Mouse (Mus musculus) ES-E14 (cell line): ENCODE measurements around the gene Scamp4. TPM values are rescaled to one million over a fixed set of nuclear protein-coding genes. Genes with fewer than 3 reads are reported as not detected.

Experiments used
- DNase-seq: peaks from one replicate; pipeline ENCODE4 v3.0.0-alpha.2; 2013; ENCODE audit warnings: low read depth, low spot score
- H3K27ac ChIP-seq: 2 replicates; pipeline ENCODE4 v1.5.1; 2012; ENCODE audit warnings: low read depth, mild to moderate bottlenecking, low read length, moderate library complexity, mixed read lengths; ENCODE audit not compliant: poor library complexity, insufficient read depth, severe bottlenecking
- H3K36me3 ChIP-seq: 2 replicates; pipeline ENCODE4 v1.6.1; 2012; ENCODE audit warnings: mild to moderate bottlenecking, low read length, moderate library complexity, mixed read lengths; ENCODE audit not compliant: control insufficient read depth, poor library complexity, insufficient read depth, severe bottlenecking
- H3K4me1 ChIP-seq, 2 experiments: fragments of 150-350 bp in 1 of 2; sonication (generic) in 1 of 2; 2 replicates each; pipeline ENCODE4 v1.6.1; 2012; ENCODE audit warnings: low read length in 2 of 2, mild to moderate bottlenecking in 1 of 2, mixed read lengths in 1 of 2; ENCODE audit not compliant: control insufficient read depth in 2 of 2, insufficient read depth in 2 of 2, poor library complexity in 1 of 2
- H3K4me3 ChIP-seq, 2 experiments: fragments of 150-350 bp in 1 of 2; sonication (generic) in 1 of 2; 2 replicates each; pipeline ENCODE4 v1.5.1; 2012; ENCODE audit warnings: low read length in 2 of 2, low read depth in 1 of 2, mild to moderate bottlenecking in 1 of 2, mixed read lengths in 1 of 2; ENCODE audit not compliant: insufficient read depth in 1 of 2, poor library complexity in 1 of 2, severe bottlenecking in 1 of 2
- H3K9ac ChIP-seq: 2 replicates; pipeline ENCODE4 v1.6.1; 2012; ENCODE audit warnings: low read depth, mild to moderate bottlenecking, low read length, mixed read lengths; ENCODE audit not compliant: poor library complexity, insufficient read depth, severe bottlenecking
- H3K9me3 ChIP-seq: fragments of 150-350 bp; sonication (generic); 2 replicates; pipeline ENCODE4 v1.6.1; 2012; ENCODE audit warnings: low read depth, mild to moderate bottlenecking, low read length; ENCODE audit not compliant: control insufficient read depth, insufficient read depth
- CHD2 ChIP-seq: IDR thresholded peaks from 2 replicates; pipeline ENCODE4 v1.6.1; 2014; ENCODE audit warnings: mild to moderate bottlenecking, low read depth, low read length, inconsistent platforms
- HCFC1 ChIP-seq: IDR thresholded peaks from 2 replicates; pipeline ENCODE4 v1.6.1; 2012; ENCODE audit warnings: low read length, inconsistent platforms, borderline replicate concordance; ENCODE audit not compliant: insufficient read depth
- MAFK ChIP-seq: IDR thresholded peaks from 2 replicates; pipeline ENCODE4 v1.6.1; 2014; ENCODE audit warnings: mild to moderate bottlenecking, low read depth, low read length, inconsistent platforms; ENCODE audit not compliant: insufficient read depth
- ZC3H11A ChIP-seq: IDR thresholded peaks from 2 replicates; pipeline ENCODE4 v1.6.1; 2012; ENCODE audit warnings: low read depth, mild to moderate bottlenecking, inconsistent platforms, low read length, borderline replicate concordance
- ZNF384 ChIP-seq: IDR thresholded peaks from 2 replicates; pipeline ENCODE4 v1.6.1; 2012; ENCODE audit warnings: low read depth, low read length, inconsistent platforms
- in situ Hi-C, 2 experiments: fragments of 600-800 bp; cut with MboI; formaldehyde crosslinking; loops; one replicate each; pipeline ENCODE4 v1.15.1; 2025; ENCODE audit warnings: low sequenced_read_pairs in 2 of 2, inconsistent platforms in 1 of 2; ENCODE audit not compliant: unreplicated experiment in 2 of 2
- total RNA-seq: library from RNA; depleted of rRNA; stranded (reverse); fragments of 300-350 nt; gene quantifications from 2 replicates; pipeline ENCODE4 v1.2.3, GENCODE M21; 2012

The Scamp4 gene
- total RNA-seq, 1 experiment: 54.8 TPM

DNA sequence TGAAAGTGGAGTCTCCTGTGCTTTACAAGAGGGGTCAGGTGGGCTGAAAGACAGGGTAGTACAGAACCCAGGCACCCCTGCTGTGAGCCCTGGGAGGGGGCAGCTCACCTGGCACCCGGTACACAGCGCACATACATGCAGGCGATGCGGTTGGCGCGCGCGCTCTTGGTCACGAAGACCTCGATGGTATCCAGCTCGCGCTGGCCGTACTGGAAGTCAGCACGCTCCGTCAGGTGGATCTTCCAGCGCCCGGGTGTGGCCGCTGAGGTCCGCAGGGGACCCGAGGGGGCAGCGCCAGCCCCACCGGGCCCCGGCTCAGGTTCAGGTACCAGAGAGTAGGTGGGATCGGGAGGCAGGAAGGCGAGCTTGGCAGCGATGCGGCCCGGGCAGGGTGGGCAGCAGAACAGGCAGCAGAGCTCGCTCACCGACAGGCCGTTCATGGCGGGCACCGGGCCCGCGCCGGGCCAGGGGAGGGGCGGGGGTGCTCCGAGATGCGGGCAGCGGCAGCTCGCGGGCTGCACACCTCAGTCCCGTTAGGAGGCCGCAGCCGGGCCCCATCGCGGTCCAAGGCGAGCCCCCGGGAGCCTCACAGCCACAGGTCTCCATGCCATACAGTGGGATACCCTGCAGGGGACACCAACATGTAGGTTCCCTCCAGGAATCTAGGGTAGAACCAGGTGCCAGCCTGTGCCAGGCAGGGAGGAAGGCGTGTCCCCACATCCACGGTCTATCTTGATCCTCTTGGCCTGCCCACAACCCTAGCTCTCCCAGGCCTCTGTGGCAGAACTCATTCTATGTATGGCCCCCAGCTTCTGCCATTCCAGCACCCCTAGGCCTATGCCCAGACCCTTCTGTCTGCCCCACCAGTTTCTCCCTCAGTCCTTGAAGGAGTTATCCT lies 16.0 kb upstream of the Scamp4 start:
- no peak for TF ChIP-seq CHD2
- no peak for TF ChIP-seq ZC3H11A
- no peak for TF ChIP-seq HCFC1
- TF ChIP-seq ZNF384: no peak
- no peak for TF ChIP-seq MAFK
- H3K27ac ChIP-seq: no peak overlapping the region
- no peaks in the 10 kb centered on the region for H3K9me3 ChIP-seq
- H3K36me3 ChIP-seq: no peaks in the 10 kb centered on the region; the same call in 1 of the 2 replicates
- no peak for DNase-seq
- H3K4me3 ChIP-seq: peak overlapping the region; percentile 6 to 56; a peak in 2 of 4 replicates
- 0 out of 2 replicates have a peak overlapping the region, but pooled peaks have one; percentile 43 for H3K9ac ChIP-seq
- peaks cover 3 to 18% of the 10 kb centered on the region in 2 experiments; a peak in 3 of 4 replicates for H3K4me1 ChIP-seq
- in situ Hi-C loops: no loop called here

DNA sequence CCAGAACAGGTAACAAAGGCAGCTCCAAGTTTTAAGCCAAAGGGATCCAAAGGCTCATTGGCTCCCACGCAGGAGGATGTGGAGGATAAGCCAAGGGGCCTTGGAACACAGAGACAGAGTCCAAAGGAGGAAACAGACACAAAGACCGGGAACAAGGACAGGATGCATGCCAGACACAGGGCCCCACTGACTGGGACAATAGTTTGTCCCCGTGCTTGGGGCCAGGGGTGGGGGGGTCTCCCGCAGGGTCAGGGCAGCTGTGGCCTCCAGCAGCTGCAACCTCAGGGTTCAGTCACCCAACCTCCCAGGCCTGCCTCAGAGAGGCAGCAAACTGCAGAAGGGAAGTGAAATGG lies 15.4 kb upstream of the Scamp4 start:
- in situ Hi-C loops: no loop called here
- Histone ChIP-seq H3K27ac (no peak overlapping the region), H3K4me1 (peaks cover 3 to 18% of the 10 kb centered on the region in 2 experiments; a peak in 3 of 4 replicates), H3K9ac (no peak overlapping the region), H3K36me3 (no peaks in the 10 kb centered on the region; the same call in 1 of the 2 replicates), H3K9me3 (no peaks in the 10 kb centered on the region), H3K4me3 (0 out of 4 replicates have a peak overlapping the region, but pooled peaks of 1 of the 2 experiments have one; percentile 6)
- no peak for DNase-seq
- TF ChIP-seq ZNF384 (no peak), HCFC1 (no peak), MAFK (no peak), CHD2 (no peak), ZC3H11A (no peak)

DNA sequence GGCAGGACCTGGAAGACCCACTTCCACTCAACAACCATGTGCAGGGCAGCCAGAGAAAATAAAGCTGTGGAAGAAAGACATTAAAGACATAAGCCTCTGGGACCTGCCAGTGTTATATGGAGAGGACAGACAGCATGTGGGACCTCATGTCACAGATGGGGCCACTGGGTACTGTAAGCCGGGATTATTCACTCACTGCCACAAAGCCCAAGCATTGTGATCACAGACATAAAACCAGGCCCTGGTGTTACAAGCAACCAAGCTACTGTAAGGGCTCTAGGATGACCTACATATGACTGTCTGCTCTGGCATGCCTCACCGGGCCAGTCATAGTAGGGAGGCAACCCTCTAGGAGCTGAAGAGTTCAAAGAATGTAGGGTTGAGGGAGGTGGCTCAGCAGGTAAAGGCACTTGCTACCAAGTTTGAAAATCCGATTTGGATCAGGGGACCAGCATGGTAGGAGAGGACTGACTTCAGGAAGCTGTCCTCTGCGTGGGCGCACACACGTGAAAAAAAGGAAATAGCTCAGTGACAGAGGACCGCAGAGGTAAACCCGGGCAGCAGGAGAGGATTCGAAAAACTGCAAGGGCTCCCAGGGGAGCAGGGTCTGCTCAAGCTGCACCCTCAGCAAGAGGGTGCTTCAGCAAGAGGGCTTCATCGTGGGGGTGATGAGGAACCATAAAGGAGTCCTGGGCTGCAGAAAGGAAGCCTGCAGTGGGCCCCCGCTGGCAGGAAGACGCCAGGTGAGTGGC lies 13.4 kb upstream of the Scamp4 start:
- peak overlapping the region; percentile 94 for H3K9ac ChIP-seq
- H3K27ac ChIP-seq: no peak overlapping the region
- H3K4me3 ChIP-seq: peak overlapping the region; percentile 93 to 99
- H3K36me3 ChIP-seq: no peaks in the 10 kb centered on the region; the same call in 1 of the 2 replicates
- no peak for TF ChIP-seq HCFC1
- no peak for TF ChIP-seq ZNF384
- TF ChIP-seq ZC3H11A: no peak
- peaks cover 2 to 15% of the 10 kb centered on the region in 2 experiments; a peak in 3 of 4 replicates for H3K4me1 ChIP-seq
- in situ Hi-C loops: no loop called here
- DNase-seq: no peak
- no peaks in the 10 kb centered on the region for H3K9me3 ChIP-seq

DNA sequence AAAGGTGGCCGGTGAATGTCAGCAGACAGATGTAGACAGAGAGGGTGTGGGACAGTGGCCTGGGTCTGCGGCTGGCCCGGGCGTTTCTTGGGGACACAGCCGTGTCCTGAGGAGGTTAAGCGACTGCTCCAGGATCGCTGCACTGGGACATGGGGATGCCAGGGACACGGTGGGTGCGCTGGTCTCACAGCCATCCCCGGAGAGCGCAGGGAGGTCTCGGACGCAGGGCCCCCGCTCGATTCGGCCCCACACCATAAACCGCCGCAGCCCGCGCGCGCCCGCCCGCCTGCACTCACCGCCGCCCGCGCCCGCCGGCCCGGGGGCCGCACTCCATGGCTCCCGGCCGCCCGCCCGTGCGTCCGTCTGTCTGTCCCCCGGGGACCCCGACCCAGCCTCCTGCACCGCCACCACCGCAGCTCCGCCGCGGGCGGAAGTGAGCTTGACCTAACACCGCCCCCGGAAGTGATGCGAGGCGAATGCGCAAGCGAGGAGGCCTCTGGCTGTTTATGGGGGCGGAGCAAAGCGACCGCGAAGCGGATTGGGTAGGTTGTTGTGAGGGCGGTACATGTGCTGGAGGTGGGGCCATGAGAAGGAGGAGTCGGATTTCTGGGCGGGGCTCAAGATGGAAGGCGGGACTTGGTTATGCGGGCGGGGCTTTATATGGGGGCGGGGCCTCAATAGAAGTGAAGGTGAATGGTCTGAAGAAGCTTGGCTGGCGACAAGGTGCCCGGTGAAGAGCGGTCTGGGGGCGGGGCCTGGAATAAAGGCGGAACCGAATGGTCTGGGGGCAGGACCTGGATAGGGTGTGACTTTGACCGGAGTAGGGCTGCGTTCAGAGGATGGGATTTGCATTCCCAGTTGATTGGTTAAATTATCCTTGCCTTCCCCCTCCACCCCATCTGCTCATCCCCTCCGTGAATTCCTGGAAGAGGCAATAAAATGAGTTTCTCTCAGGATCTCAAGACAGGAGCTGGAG lies 12.5 kb upstream of the Scamp4 start, which contains the start of gene Abhd17a:
TSS of gene Abhd17a (minus strand) at position 463 of the 976 bp plus-strand sequence.
- TF ChIP-seq HCFC1: no peak
- no peak for TF ChIP-seq ZC3H11A
- DNase-seq: peak; percentile 100
- Histone ChIP-seq H3K4me3 (peak within 1 kb of the TSS; percentile 93 to 99), H3K4me1 (peaks cover 0 to 8% of the 10 kb centered on the region in 2 experiments; a peak in 2 of 4 replicates), H3K27ac (peak within 1 kb of the TSS; percentile 61; the same call in 1 of the 2 replicates), H3K36me3 (no peaks in the 10 kb centered on the region; the same call in 1 of the 2 replicates), H3K9ac (peak within 1 kb of the TSS; percentile 94), H3K9me3 (no peaks in the 10 kb centered on the region)
- in situ Hi-C loops: no loop called here
